Mouse (Mus musculus): ENCODE data around the gene Vps37c. TPM values are rescaled to one million over a fixed set of nuclear protein-coding genes. Genes with fewer than 3 reads are reported as not detected.

The Vps37c gene
- total and polyA plus RNA-seq, 2 experiments from 2014 or later = 23.0 to 42.1 TPM

DNA sequence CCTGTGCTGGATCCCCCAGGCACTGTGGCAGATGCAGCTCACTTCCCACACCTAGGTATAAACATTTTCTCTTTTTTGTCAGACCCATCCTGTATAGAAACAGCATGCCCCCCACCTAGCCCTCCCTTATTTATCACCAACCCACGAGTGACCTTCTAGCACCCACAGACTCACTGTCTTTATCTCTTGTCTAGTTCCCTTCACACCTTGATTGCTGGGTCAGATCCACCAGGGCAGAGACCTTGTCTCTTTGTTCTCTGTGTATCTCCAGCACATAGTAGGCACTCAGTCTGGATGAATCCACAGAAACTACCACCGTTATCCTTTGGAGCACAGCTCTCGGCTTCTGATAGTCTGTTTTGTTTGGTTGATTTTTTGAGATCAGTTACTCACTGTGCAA lies 46.5 kb downstream of the Vps37c start:
- H3K4me3 ChIP-seq (ENCODE audit: low read depth, low read length) = no peak overlapping the region
- DNase-seq (ENCODE audit: low spot score) = no peak
- no peaks in the 10 kb centered on the region for H3K9me3 ChIP-seq (replicated peaks; ENCODE audit: control insufficient read depth, low read length)
- 86% methylated on average over 3 of the region's 3 CpGs for WGBS
- 0 out of 2 replicates have a peak, but pooled peaks cover 5% of the 10 kb centered on the region for H3K4me1 ChIP-seq (ENCODE audit: control insufficient read depth, insufficient read depth)
- no peak overlapping the region for H3K9ac ChIP-seq (replicated peaks; ENCODE audit: low read depth, low read length)
- H3K27me3 ChIP-seq (ENCODE audit: control insufficient read depth, insufficient read depth, low read length) = no peaks in the 10 kb centered on the region
- H3K36me3 ChIP-seq (replicated peaks; ENCODE audit: control insufficient read depth, insufficient read depth, low read length) = no peaks in the 10 kb centered on the region
- no peak overlapping the region for H3K27ac ChIP-seq (ENCODE audit: low read depth)
- no peak for TF ChIP-seq CTCF (IDR thresholded peaks at IDR 0.05; ENCODE audit: low read depth)
- no peak for TF ChIP-seq EP300 (IDR thresholded peaks at IDR 0.05; ENCODE audit: low read depth)
- no peak for ATAC-seq (ENCODE audit: insufficient read depth, low read depth)
- no peak overlapping the region for H3K4me2 ChIP-seq (ENCODE audit: low read depth, low read length)

DNA sequence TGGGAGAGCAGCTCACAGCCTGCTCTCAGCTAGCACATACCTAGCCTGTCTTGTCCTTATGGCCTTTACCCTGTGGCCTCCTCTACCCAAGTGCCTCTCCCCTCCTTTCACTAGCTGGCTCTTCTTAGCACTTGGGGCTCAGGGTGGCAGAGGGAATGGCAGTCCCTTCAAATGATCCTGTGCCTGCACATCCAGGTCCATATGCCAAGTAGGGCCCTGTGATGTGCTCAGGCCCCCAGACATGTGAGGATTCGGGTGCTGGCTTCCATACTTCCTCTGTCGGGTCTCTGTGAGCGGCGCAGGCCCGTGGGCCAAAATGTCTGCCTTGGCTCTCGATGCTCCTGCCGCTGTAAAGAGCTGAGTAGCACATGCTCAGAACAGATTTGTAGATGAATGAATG lies 47.3 kb downstream of the Vps37c start:
- WGBS = 94% methylated on average over 7 of the region's 7 CpGs
- TF ChIP-seq CTCF (IDR thresholded peaks at IDR 0.05; ENCODE audit: low read depth) (no peak), EP300 (IDR thresholded peaks at IDR 0.05; ENCODE audit: low read depth) (no peak)
- H3K27me3 ChIP-seq (ENCODE audit: control insufficient read depth, insufficient read depth, low read length) = no peaks in the 10 kb centered on the region

DNA sequence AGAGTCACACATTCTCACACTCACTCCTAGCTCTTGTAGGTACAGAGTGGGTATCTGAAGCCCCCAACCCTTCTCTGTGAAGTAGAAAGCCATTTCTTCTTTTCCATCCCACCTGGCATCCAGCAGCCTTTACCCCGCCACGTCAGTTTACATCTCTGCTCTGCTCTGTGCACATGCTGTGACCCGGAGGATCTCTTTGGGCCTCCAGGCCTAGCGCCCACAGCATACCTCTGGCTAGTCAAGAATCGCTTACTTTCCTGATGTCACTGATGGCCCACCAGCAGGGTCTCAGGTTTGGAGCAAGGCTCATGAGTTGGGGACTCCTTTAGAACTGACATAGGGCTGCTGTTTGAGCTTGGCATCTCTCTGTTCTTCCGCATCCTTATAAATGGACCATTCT lies 49.5 kb downstream of the Vps37c start:
- DNase-seq (ENCODE audit: low spot score) (no peak), ATAC-seq (ENCODE audit: insufficient read depth, low read depth) (no peak)
- Histone ChIP-seq H3K27ac (ENCODE audit: low read depth) (no peak overlapping the region), H3K27me3 (ENCODE audit: control insufficient read depth, insufficient read depth, low read length) (no peaks in the 10 kb centered on the region), H3K4me2 (ENCODE audit: low read depth, low read length) (no peak overlapping the region; the same call in 1 of the 2 replicates), H3K36me3 (replicated peaks; ENCODE audit: control insufficient read depth, insufficient read depth, low read length) (no peaks in the 10 kb centered on the region), H3K9ac (replicated peaks; ENCODE audit: low read depth, low read length) (no peak overlapping the region), H3K9me3 (replicated peaks; ENCODE audit: control insufficient read depth, low read length) (no peaks in the 10 kb centered on the region), H3K4me1 (ENCODE audit: control insufficient read depth, insufficient read depth) (0 out of 2 replicates have a peak, but pooled peaks cover 5% of the 10 kb centered on the region), H3K4me3 (ENCODE audit: low read depth, low read length) (no peak overlapping the region)
- TF ChIP-seq CTCF (IDR thresholded peaks at IDR 0.05; ENCODE audit: low read depth) (no peak), EP300 (IDR thresholded peaks at IDR 0.05; ENCODE audit: low read depth) (no peak)
- 94% methylated on average over 6 of the region's 6 CpGs for WGBS

More for the DNA sequence above, 47.3 kb downstream of the Vps37c start:
- H3K4me1 ChIP-seq (ENCODE audit: control insufficient read depth, insufficient read depth) = 0 out of 2 replicates have a peak, but pooled peaks cover 5% of the 10 kb centered on the region
- H3K27ac ChIP-seq (ENCODE audit: low read depth) = no peak overlapping the region
- no peaks in the 10 kb centered on the region for H3K9me3 ChIP-seq (replicated peaks; ENCODE audit: control insufficient read depth, low read length)
- no peak overlapping the region for H3K4me3 ChIP-seq (ENCODE audit: low read depth, low read length)
- no peak overlapping the region for H3K4me2 ChIP-seq (ENCODE audit: low read depth, low read length)
- no peak for ATAC-seq (ENCODE audit: insufficient read depth, low read depth)
- H3K9ac ChIP-seq (replicated peaks; ENCODE audit: low read depth, low read length) = no peak overlapping the region
- H3K36me3 ChIP-seq (replicated peaks; ENCODE audit: control insufficient read depth, insufficient read depth, low read length) = no peaks in the 10 kb centered on the region
- no peak for DNase-seq (ENCODE audit: low spot score)

DNA sequence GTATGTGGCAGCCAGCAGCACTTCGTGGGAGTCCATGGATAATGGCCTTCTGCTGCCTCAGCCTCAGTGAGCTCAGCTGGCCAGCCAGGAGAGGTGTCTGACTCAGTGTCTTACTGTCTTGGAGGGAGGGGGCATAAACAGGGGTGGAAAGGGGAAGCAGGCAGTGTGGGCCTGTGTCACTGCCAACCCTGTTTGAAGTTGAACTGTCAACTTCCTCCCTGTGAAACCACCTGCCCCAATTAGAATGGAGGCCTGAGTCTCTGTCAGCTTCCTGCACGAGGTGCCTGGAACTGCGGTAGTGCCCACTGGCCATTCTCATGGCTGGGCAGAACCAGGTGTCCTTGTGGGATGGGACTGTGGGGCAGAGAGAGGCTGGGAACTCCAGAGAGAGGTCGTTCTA lies 50.3 kb downstream of the Vps37c start, which contains the start of gene Cd5:
Cd5 (minus strand) TSS at position 192 of the 400 bp plus-strand sequence.
- H3K4me3 ChIP-seq (ENCODE audit: low read depth, low read length) = no peak within 1 kb of the TSS; the same call in 1 of the 2 replicates
- H3K9me3 ChIP-seq (replicated peaks; ENCODE audit: control insufficient read depth, low read length) = no peaks in the 10 kb centered on the region
- H3K4me1 ChIP-seq (ENCODE audit: control insufficient read depth, insufficient read depth) = 0 out of 2 replicates have a peak, but pooled peaks cover 2% of the 10 kb centered on the region
- no peak within 1 kb of the TSS; the same call in 1 of the 2 replicates for H3K27ac ChIP-seq (ENCODE audit: low read depth)
- H3K36me3 ChIP-seq (replicated peaks; ENCODE audit: control insufficient read depth, insufficient read depth, low read length) = no peaks in the 10 kb centered on the region
- 71% methylated on average over 4 of the region's 4 CpGs for WGBS
- ATAC-seq (ENCODE audit: insufficient read depth, low read depth) = no peak
- H3K27me3 ChIP-seq (ENCODE audit: control insufficient read depth, insufficient read depth, low read length) = no peaks in the 10 kb centered on the region
- no peak within 1 kb of the TSS; the same call in 1 of the 2 replicates for H3K4me2 ChIP-seq (ENCODE audit: low read depth, low read length)
- DNase-seq (ENCODE audit: low spot score) = no peak
- H3K9ac ChIP-seq (replicated peaks; ENCODE audit: low read depth, low read length) = no peak within 1 kb of the TSS; the same call in 1 of the 2 replicates
- TF ChIP-seq EP300 (IDR thresholded peaks at IDR 0.05; ENCODE audit: low read depth) = no peak
- no peak for TF ChIP-seq CTCF (IDR thresholded peaks at IDR 0.05; ENCODE audit: low read depth)

DNA sequence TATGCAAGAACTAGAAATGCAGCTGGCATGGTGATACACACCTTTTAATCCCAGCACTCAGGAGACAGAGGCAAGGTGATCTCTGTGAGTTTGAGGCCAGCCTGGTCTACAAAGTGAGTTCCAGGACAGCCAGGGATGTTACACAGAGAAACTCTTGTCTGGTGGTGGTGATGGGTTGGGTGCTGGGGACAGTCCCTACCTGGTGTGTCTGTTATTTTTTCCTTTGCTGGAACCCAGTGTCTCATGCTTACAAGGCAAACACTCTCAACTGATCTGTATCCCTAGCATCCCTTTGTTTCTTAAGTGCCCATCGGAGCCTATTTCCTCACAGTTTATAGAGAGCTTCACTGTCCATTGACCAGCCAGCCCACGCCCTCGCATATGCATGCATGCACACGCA lies 51.4 kb downstream of the Vps37c start:
- H3K4me1 ChIP-seq (ENCODE audit: control insufficient read depth, insufficient read depth) = no peaks in the 10 kb centered on the region
- WGBS = 94% methylated on average over 4 of the region's 4 CpGs
- H3K4me2 ChIP-seq (ENCODE audit: low read depth, low read length) = no peak overlapping the region
- no peak overlapping the region for H3K9ac ChIP-seq (replicated peaks; ENCODE audit: low read depth, low read length)
- no peaks in the 10 kb centered on the region for H3K27me3 ChIP-seq (ENCODE audit: control insufficient read depth, insufficient read depth, low read length)
- H3K27ac ChIP-seq (ENCODE audit: low read depth) = no peak overlapping the region
- ATAC-seq (ENCODE audit: insufficient read depth, low read depth) (no peak), DNase-seq (ENCODE audit: low spot score) (no peak)
- H3K36me3 ChIP-seq (replicated peaks; ENCODE audit: control insufficient read depth, insufficient read depth, low read length) = no peaks in the 10 kb centered on the region
- H3K4me3 ChIP-seq (ENCODE audit: low read depth, low read length) = no peak overlapping the region
- H3K9me3 ChIP-seq (replicated peaks; ENCODE audit: control insufficient read depth, low read length) = no peaks in the 10 kb centered on the region
- no peak for TF ChIP-seq CTCF (IDR thresholded peaks at IDR 0.05; ENCODE audit: low read depth)
- no peak for TF ChIP-seq EP300 (IDR thresholded peaks at IDR 0.05; ENCODE audit: low read depth)

Measured in heart, postnatal 0 days (tissue).